Mouse (Mus musculus): ENCODE measurements around the gene Slc2a8.

GRCm38 (mm10) chr2:32928235-32928946, 53.5 kb downstream of the Slc2a8 start:
- TF ChIP-seq GATA1 (IDR thresholded peaks at IDR 0.05; ENCODE audit: borderline replicate concordance, low read length) (no peak), FLI1 (IDR thresholded peaks at IDR 0.05; ENCODE audit: low read length) (no peak)
